Mouse (Mus musculus) thymus, postnatal 10 days (tissue): ENCODE data around the gene Serinc5.

Experiments used
- DNase-seq, 2 experiments: peaks; one replicate each; pipeline ENCODE4 v3.0.0; 2021; ENCODE audit warnings: low spot score in 2 of 2

The Serinc5 gene

GRCm38 (mm10) chr13:92703241-92704027, 92.5 kb downstream of the Serinc5 start:
- DNase-seq = peak; percentile 65 to 68

GRCm38 (mm10) chr13:92704189-92704588, 93.3 kb downstream of the Serinc5 start:
- DNase-seq = no peak

GRCm38 (mm10) chr13:92705016-92705535, 94.2 kb downstream of the Serinc5 start:
- DNase-seq = no peak

- DNase-seq = no peak
Observed at GRCm38 (mm10) chr13:92706342-92707061, 95.6 kb downstream of the Serinc5 start.

GRCm38 (mm10) chr13:92707941-92708340, 97.0 kb downstream of the Serinc5 start:
- DNase-seq = no peak

- DNase-seq = no peak
Observed at GRCm38 (mm10) chr13:92708466-92708865, 97.6 kb downstream of the Serinc5 start.

- DNase-seq = no peak
Observed at GRCm38 (mm10) chr13:92709535-92709934, 98.6 kb downstream of the Serinc5 start.

- no peak for DNase-seq
Observed at GRCm38 (mm10) chr13:92710361-92710760, 99.5 kb downstream of the Serinc5 start.

- DNase-seq = no peak
Observed at GRCm38 (mm10) chr13:92711821-92712220, 100.9 kb downstream of the Serinc5 start.

- DNase-seq = no peak
Observed at GRCm38 (mm10) chr13:92712619-92713018, 101.7 kb downstream of the Serinc5 start.

- no peak for DNase-seq
Observed at GRCm38 (mm10) chr13:92717851-92718665, 107.2 kb downstream of the Serinc5 start.

GRCm38 (mm10) chr13:92721006-92721405, 110.1 kb downstream of the Serinc5 start:
- no peak for DNase-seq

- no peak for DNase-seq
Observed at GRCm38 (mm10) chr13:92722389-92722788, 111.5 kb downstream of the Serinc5 start.

- no peak for DNase-seq
Observed at GRCm38 (mm10) chr13:92729811-92730210, 118.9 kb downstream of the Serinc5 start.

- no peak for DNase-seq
Observed at GRCm38 (mm10) chr13:92731811-92732210, 120.9 kb downstream of the Serinc5 start.

GRCm38 (mm10) chr13:92732836-92733235, 121.9 kb downstream of the Serinc5 start:
- DNase-seq = no peak

- DNase-seq = peak; percentile 73 to 93
Observed at GRCm38 (mm10) chr13:92733252-92733651, 122.4 kb downstream of the Serinc5 start.

- no peak for DNase-seq
Observed at GRCm38 (mm10) chr13:92733741-92734140, 122.8 kb downstream of the Serinc5 start.

GRCm38 (mm10) chr13:92735693-92736092, 124.8 kb downstream of the Serinc5 start:
- DNase-seq = no peak

- peak; percentile 43 to 49 for DNase-seq
Observed at GRCm38 (mm10) chr13:92736516-92737300, 125.8 kb downstream of the Serinc5 start.

GRCm38 (mm10) chr13:92738821-92739220, 127.9 kb downstream of the Serinc5 start:
- DNase-seq = peak; percentile 44 to 61
